Mouse (Mus musculus) adipocyte (in vitro differentiated cells): ENCODE results near the gene Tigd3.

ENCODE experiments used
- DNase-seq: peaks from one replicate; pipeline ENCODE4 v3.0.0-alpha.2; 2016; ENCODE audit warnings: low spot score

Tigd3 gene

GRCm38 (mm10) chr19:5847306-5847796, 46.6 kb downstream of the Tigd3 start:
- peak; percentile 77 for DNase-seq

- peak; percentile 99 for DNase-seq
Observed at GRCm38 (mm10) chr19:5846557-5847305, 47.2 kb downstream of the Tigd3 start.

- no peak for DNase-seq
Observed at GRCm38 (mm10) chr19:5846154-5846553, 47.8 kb downstream of the Tigd3 start.

- peak; percentile 99 for DNase-seq
Observed at GRCm38 (mm10) chr19:5845319-5846135, 48.4 kb downstream of the Tigd3 start.

- DNase-seq: no peak
Observed at GRCm38 (mm10) chr19:5844831-5845318, 49.1 kb downstream of the Tigd3 start.

GRCm38 (mm10) chr19:5843781-5844691, 49.9 kb downstream of the Tigd3 start:
- peak; percentile 61 for DNase-seq

- DNase-seq: peak; percentile 83
Observed at GRCm38 (mm10) chr19:5842785-5843730, 50.9 kb downstream of the Tigd3 start.

- DNase-seq: peak; percentile 84
Observed at GRCm38 (mm10) chr19:5841999-5842784, 51.8 kb downstream of the Tigd3 start.

GRCm38 (mm10) chr19:5841389-5841946, 52.5 kb downstream of the Tigd3 start:
- peak; percentile 90 for DNase-seq
